Comparison of ENCODE assay signal across 8 mouse cellular contexts in the genomic region with DNA sequence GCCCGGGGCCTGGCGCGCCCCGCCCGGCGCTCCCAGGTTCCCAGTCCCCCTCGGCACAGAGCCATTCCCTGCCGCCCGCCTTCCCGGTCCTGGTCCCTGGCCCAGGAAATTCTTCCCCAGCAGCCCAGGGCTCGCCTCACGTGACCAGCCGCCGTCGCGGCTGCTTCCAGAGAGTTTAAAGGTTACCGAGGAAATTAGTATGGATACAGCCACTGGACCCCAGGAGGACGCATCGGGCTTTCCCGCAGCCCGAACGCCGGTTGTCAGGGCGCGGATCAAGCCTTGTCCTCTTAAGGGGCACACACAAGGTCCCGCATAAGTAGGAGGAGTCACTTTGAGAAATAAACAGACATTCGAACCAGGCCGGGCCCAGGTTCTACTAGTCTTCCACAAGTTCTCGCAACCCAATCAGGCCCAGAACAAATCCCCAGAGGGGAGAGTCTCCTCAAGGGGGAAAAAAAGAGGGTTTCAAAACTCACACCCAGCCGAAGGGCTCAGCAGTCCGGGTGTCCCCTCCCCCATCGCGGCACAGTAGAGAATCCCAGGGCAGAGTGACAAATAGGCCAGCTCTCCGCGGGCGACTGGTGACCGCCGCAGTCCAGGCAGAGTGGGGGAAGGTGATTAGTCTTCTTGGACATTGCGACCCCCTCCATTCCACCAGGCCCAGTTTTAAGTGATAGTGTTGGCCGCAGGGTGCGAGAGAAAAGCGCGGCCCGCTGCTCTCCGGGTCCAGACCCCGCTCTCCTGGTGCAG. TPM values are rescaled to one million over a fixed set of nuclear protein-coding genes. Genes with fewer than 3 reads are reported as not detected.
DNase-seq lines count a peak whose midpoint lies in the region; ATAC-seq and TF ChIP-seq lines count a peak whose summit lies in the region.

No protein-coding gene starts in this region.

- H3K4me3 ChIP-seq in CH12.LX (replicated peaks in 1 of 3; ENCODE audit: low read depth in 2 of 3, low read length in 2 of 3, poor library complexity in 1 of 3), result peak overlapping the region; percentile 80 to 86 (median 86)
- H3K4me3 ChIP-seq in bone marrow, adult 2 months (replicated peaks; ENCODE audit: control insufficient read depth, low read depth, low read length), result peak overlapping the region; percentile 82
- H3K4me3 ChIP-seq in forebrain, embryonic 11.5 days (ENCODE audit: low read depth, low read length), result peak overlapping the region; percentile 71
- H3K4me3 ChIP-seq in lung, embryonic 15.5 days, result peak overlapping the region; percentile 74
- peak overlapping the region; percentile 91 for H3K4me3 ChIP-seq in thymus, adult 2 months (ENCODE audit: control insufficient read depth, insufficient read depth, low read length)

- no peaks in the 10 kb centered on the region for H3K27me3 ChIP-seq in CH12.LX (replicated peaks)
- peaks cover 4% of the 10 kb centered on the region; the same call in 1 of the 2 replicates for H3K27me3 ChIP-seq in forebrain, embryonic 11.5 days (ENCODE audit: control insufficient read depth, insufficient read depth, low read length)
- no peaks in the 10 kb centered on the region for H3K27me3 ChIP-seq in lung, embryonic 15.5 days
- peaks cover 12% of the 10 kb centered on the region for H3K27me3 ChIP-seq in thymus, adult 2 months (ENCODE audit: control insufficient read depth, insufficient read depth, low read length)

- peak; percentile 71 for ATAC-seq in forebrain, embryonic 11.5 days (replicated peaks; ENCODE audit: low FRiP score)
- ATAC-seq in lung, embryonic 15.5 days (ENCODE audit: borderline replicate concordance, extremely low read depth, low FRiP score, low TSS enrichment), result peak; percentile 77

- no peak for TF ChIP-seq RAD21 in CH12.LX (IDR thresholded peaks at IDR 0.05; ENCODE audit: low read depth, low read length)

- under 1% methylated on average over 46 of the region's 46 CpGs for WGBS in bone marrow, adult 2 months
- WGBS in forebrain, embryonic 11.5 days, result under 1% methylated on average over 46 of the region's 46 CpGs
- WGBS in lung, embryonic 15.5 days, result under 1% methylated on average over 46 of the region's 46 CpGs
- WGBS in thymus, adult 2 months, result 2% methylated on average over 46 of the region's 46 CpGs

- peak overlapping the region; percentile 94 for H3K9ac ChIP-seq in CH12.LX (ENCODE audit: insufficient read depth, low read depth)
- H3K9ac ChIP-seq in forebrain, embryonic 11.5 days (ENCODE audit: low read length), result peak overlapping the region; percentile 83
- peak overlapping the region; percentile 88 for H3K9ac ChIP-seq in lung, embryonic 15.5 days

- no peak for TF ChIP-seq POLR2A in CH12.LX (IDR thresholded peaks at IDR 0.05; ENCODE audit: low read depth, low read length)
- TF ChIP-seq POLR2A in bone marrow, adult 2 months (IDR thresholded peaks at IDR 0.05; ENCODE audit: borderline replicate concordance, control insufficient read depth, low read depth, low read length), result no peak
- TF ChIP-seq POLR2A in thymus, adult 2 months (IDR thresholded peaks at IDR 0.05; ENCODE audit: control insufficient read depth, extremely low read depth, insufficient read depth, low read length, poor library complexity), result no peak

- H3K4me2 ChIP-seq in CH12.LX (ENCODE audit: insufficient read depth, low read depth, poor library complexity, severe bottlenecking), result peak overlapping the region; percentile 70; the same call in 1 of the 2 replicates
- H3K4me2 ChIP-seq in forebrain, embryonic 11.5 days (ENCODE audit: low read depth, low read length, severe bottlenecking), result peak overlapping the region; percentile 95
- peak overlapping the region; percentile 97 for H3K4me2 ChIP-seq in lung, embryonic 15.5 days

- dilution Hi-C loops in CH12.LX (cut with MboI; ENCODE audit: extremely low pct_ligation_motif_present, extremely low pct_unique_long_range_greater_than_20kb, low sequenced_read_pairs), result no loop called here

- H3K4me1 ChIP-seq in CH12.LX (ENCODE audit: control insufficient read depth in 1 of 2, insufficient read depth in 2 of 2), result peaks cover 8 to 54% of the 10 kb centered on the region in 2 experiments
- peaks cover 2% of the 10 kb centered on the region for H3K4me1 ChIP-seq in bone marrow, adult 2 months (ENCODE audit: control insufficient read depth, insufficient read depth, low read length)
- peaks cover 8% of the 10 kb centered on the region; the same call in 1 of the 2 replicates for H3K4me1 ChIP-seq in forebrain, embryonic 11.5 days (replicated peaks; ENCODE audit: control insufficient read depth, insufficient read depth, low read length)
- peaks cover 38% of the 10 kb centered on the region for H3K4me1 ChIP-seq in lung, embryonic 15.5 days
- peaks cover 15% of the 10 kb centered on the region for H3K4me1 ChIP-seq in thymus, adult 2 months (replicated peaks; ENCODE audit: control insufficient read depth, insufficient read depth, low read length)

- DNase-seq in CH12.LX (ENCODE audit: extremely low read depth), result peak; percentile 62
- DNase-seq in forebrain, embryonic 11.5 days (ENCODE audit: low spot score), result peak; percentile 83
- DNase-seq in heart, postnatal 10 days, result peak; percentile 94
- DNase-seq in kidney, postnatal 4 days, result peak; percentile 87 to 92
- DNase-seq in ovary, adult 18-20 months (ENCODE audit: low spot score), result peak; percentile 79
- DNase-seq in thymus, adult 2 months, result peak; percentile 64

- peak overlapping the region; percentile 79 for H3K27ac ChIP-seq in CH12.LX (ENCODE audit: insufficient read depth, low read depth)
- peak overlapping the region; percentile 90 for H3K27ac ChIP-seq in bone marrow, adult 2 months (ENCODE audit: control insufficient read depth, insufficient read depth, low read depth, low read length, poor library complexity)
- H3K27ac ChIP-seq in forebrain, embryonic 11.5 days (ENCODE audit: low read depth, low read length), result peak overlapping the region; percentile 87
- peak overlapping the region; percentile 97 for H3K27ac ChIP-seq in lung, embryonic 15.5 days
- H3K27ac ChIP-seq in thymus, adult 2 months (ENCODE audit: control insufficient read depth, insufficient read depth, low read length), result no peak overlapping the region

- intact Hi-C loops in heart, postnatal 10 days (cut with DNase I), result loop anchor here (1.0 to 5.0 kb wide), 3 partner anchors 51 to 186 kb away; no protein-coding TSS in a partner anchor

- peaks cover 3 to 19% of the 10 kb centered on the region in 2 experiments for H3K36me3 ChIP-seq in CH12.LX (replicated peaks in 1 of 2; ENCODE audit: control insufficient read depth in 1 of 2, insufficient read depth in 1 of 2, low read length in 1 of 2)
- H3K36me3 ChIP-seq in forebrain, embryonic 11.5 days (ENCODE audit: control insufficient read depth, insufficient read depth, low read length), result no peaks in the 10 kb centered on the region
- H3K36me3 ChIP-seq in lung, embryonic 15.5 days, result no peaks in the 10 kb centered on the region
- no peaks in the 10 kb centered on the region for H3K36me3 ChIP-seq in thymus, adult 2 months (ENCODE audit: control insufficient read depth, insufficient read depth, low read length)

- no peaks in the 10 kb centered on the region for H3K9me3 ChIP-seq in CH12.LX (replicated peaks; ENCODE audit: low read length)
- H3K9me3 ChIP-seq in forebrain, embryonic 11.5 days (ENCODE audit: control insufficient read depth, low read length), result no peaks in the 10 kb centered on the region
- no peaks in the 10 kb centered on the region for H3K9me3 ChIP-seq in lung, embryonic 15.5 days

- peaks cover 39% of the 10 kb centered on the region for H3K79me2 ChIP-seq in CH12.LX (replicated peaks; ENCODE audit: control insufficient read depth, extremely low read depth, insufficient read depth, poor library complexity, severe bottlenecking)

- TF ChIP-seq EP300 in CH12.LX (IDR thresholded peaks at IDR 0.05; ENCODE audit: low read length), result no peak

- in situ Hi-C loops in CH12.LX (cut with MboI; ENCODE audit: low pct_ligation_motif_present, low pct_unique_long_range_greater_than_20kb, low sequenced_read_pairs), result loop anchor here (5.0 to 10.0 kb wide), 4 partner anchors 106 to 738 kb away; no protein-coding TSS in a partner anchor

- TF ChIP-seq CTCF in CH12.LX (conservative IDR thresholded peaks at IDR 0.05 in 1 of 2, IDR thresholded peaks at IDR 0.05 in 1 of 2; ENCODE audit: low read depth in 2 of 2, low read length in 2 of 2), result no peak
- no peak for TF ChIP-seq CTCF in bone marrow, adult 2 months (IDR thresholded peaks at IDR 0.05; ENCODE audit: control insufficient read depth, insufficient read depth, low read length)
- TF ChIP-seq CTCF in thymus, adult 2 months (IDR thresholded peaks at IDR 0.05; ENCODE audit: borderline replicate concordance, control insufficient read depth, extremely low read depth, insufficient read depth, low read length, poor library complexity), result no peak

TF ChIP-seq in CH12.LX, 34 proteins besides CTCF, POLR2A, EP300 and RAD21 (continues in another document):
- 0 out of 2 replicates have a peak, but pooled peaks have one; percentile 5 for TF ChIP-seq IRF4 (IDR thresholded peaks at IDR 0.05; ENCODE audit: low read depth, low read length)
- TF ChIP-seq CHD2 (IDR thresholded peaks at IDR 0.05; ENCODE audit: low read length), result peak; percentile 80
- no peak for TF ChIP-seq MYC (IDR thresholded peaks at IDR 0.05; ENCODE audit: low read depth, low read length)
- no peak for TF ChIP-seq SMC3 (IDR thresholded peaks at IDR 0.05; ENCODE audit: low read depth, low read length)
- peak; percentile 88 for TF ChIP-seq BHLHE40 (IDR thresholded peaks at IDR 0.05; ENCODE audit: low read depth, low read length)
- 0 out of 2 replicates have a peak, but pooled peaks have one; percentile 6 for TF ChIP-seq MXI1 (IDR thresholded peaks at IDR 0.05; ENCODE audit: low read depth, low read length)

RNA-seq across cellular contexts. Expression of a gene that starts 0.8 kb away (rescaled TPM):
- 10.2 and 11.4 TPM in 2 replicates for total RNA-seq in CH12.LX (2012; rRNA removed)
- total RNA-seq in CH12.LX (2014; rRNA removed), result 4.0 and 4.1 TPM in 2 replicates
- polyA plus RNA-seq in CH12.LX (2012; ENCODE audit: insufficient read length, low read depth), result 10.7 and 13.2 TPM in 2 replicates
- 3.5 and 4.8 TPM in 2 replicates for polyA plus RNA-seq in bone marrow, adult 2 months (2011; ENCODE audit: insufficient read depth, insufficient read length, low replicate concordance, missing spikeins)
- polyA plus RNA-seq in forebrain, embryonic 11.5 days (2014; fragmentation: Nextera tagmentation; extraction: Ambion mirVana), result 6.0 and 6.1 TPM in 2 replicates
- 10 to 100 TPM; 31.1 to 32.5 TPM for total RNA-seq in heart, postnatal 10 days (2021)
- polyA plus RNA-seq in lung, embryonic 15.5 days (2015; fragmentation: Nextera tagmentation; extraction: Ambion mirVana), result 6.6 and 6.7 TPM in 2 replicates
- polyA plus RNA-seq in thymus, adult 2 months (2012; rRNA removed), result 1.6 TPM in 2 replicates

RNA-seq across cellular contexts. Expression of a gene that starts 21.8 kb away (rescaled TPM):
- 21.5 and 24.9 TPM in 2 replicates for total RNA-seq in CH12.LX (2012; rRNA removed)
- total RNA-seq in CH12.LX (2014; rRNA removed), result 24.8 and 25.7 TPM in 2 replicates
- 33.0 and 34.5 TPM in 2 replicates for polyA plus RNA-seq in CH12.LX (2012; ENCODE audit: insufficient read length, low read depth)
- 7.7 and 11.7 TPM in 2 replicates for polyA plus RNA-seq in bone marrow, adult 2 months (2011; ENCODE audit: insufficient read depth, insufficient read length, low replicate concordance, missing spikeins)
- 12.6 and 15.1 TPM in 2 replicates for polyA plus RNA-seq in forebrain, embryonic 11.5 days (2014; fragmentation: Nextera tagmentation; extraction: Ambion mirVana)
- total RNA-seq in heart, postnatal 10 days (2021), result 10 to 100 TPM; 13.0 to 14.5 TPM
- 15.2 and 16.8 TPM in 2 replicates for polyA plus RNA-seq in lung, embryonic 15.5 days (2015; fragmentation: Nextera tagmentation; extraction: Ambion mirVana)
- 3.2 and 4.7 TPM in 2 replicates for polyA plus RNA-seq in thymus, adult 2 months (2012; rRNA removed)
